Mouse (Mus musculus) mesoderm, embryonic 11.5 days (tissue): ENCODE data around the gene Nbea.
"Not testable (repeated sequence)": the region's sequence is repeated elsewhere in the genome, so short reads cannot be mapped to it uniquely, and the experiment has no call there.

ENCODE experiments used
- DNase-seq: peaks from one replicate; pipeline ENCODE4 v3.0.0-alpha.2; 2012; ENCODE audit warnings: low read depth, low spot score

Nbea gene

GRCm38 (mm10) chr3:55664713-55665112 is 518.8 kb downstream of the Nbea start:
- no peak for DNase-seq

- no peak for DNase-seq
These were observed 521.6 kb downstream of the Nbea start for GRCm38 (mm10) chr3:55661678-55662445.

- DNase-seq = no peak
These were observed 523.2 kb downstream of the Nbea start for GRCm38 (mm10) chr3:55660261-55660838.

GRCm38 (mm10) chr3:55659558-55660215 is 523.8 kb downstream of the Nbea start:
- DNase-seq = no peak

GRCm38 (mm10) chr3:55652321-55652720 is 531.2 kb downstream of the Nbea start:
- no peak for DNase-seq

GRCm38 (mm10) chr3:55651877-55652276 is 531.6 kb downstream of the Nbea start:
- no peak for DNase-seq

GRCm38 (mm10) chr3:55649541-55649940 is 534.0 kb downstream of the Nbea start:
- DNase-seq = no peak

GRCm38 (mm10) chr3:55648299-55648698 is 535.2 kb downstream of the Nbea start:
- DNase-seq = no peak

- DNase-seq = no peak
These were observed 536.3 kb downstream of the Nbea start for GRCm38 (mm10) chr3:55647176-55647575.

GRCm38 (mm10) chr3:55646437-55646836 is 537.1 kb downstream of the Nbea start:
- DNase-seq = no peak

- no peak for DNase-seq
These were observed 539.4 kb downstream of the Nbea start for GRCm38 (mm10) chr3:55644035-55644618.

- DNase-seq = no peak
These were observed 545.8 kb downstream of the Nbea start for GRCm38 (mm10) chr3:55637660-55638059.

- peak; percentile 37 for DNase-seq
These were observed 547.8 kb downstream of the Nbea start for GRCm38 (mm10) chr3:55635542-55636172.

GRCm38 (mm10) chr3:55627054-55627453 is 556.4 kb downstream of the Nbea start:
- DNase-seq = no peak

GRCm38 (mm10) chr3:55621958-55622357 is 561.5 kb downstream of the Nbea start:
- not testable (repeated sequence) for DNase-seq

- DNase-seq = no peak
These were observed 565.1 kb downstream of the Nbea start for GRCm38 (mm10) chr3:55618396-55618795.

GRCm38 (mm10) chr3:55612459-55613115 is 570.9 kb downstream of the Nbea start:
- DNase-seq = no peak

GRCm38 (mm10) chr3:55612023-55612422 is 571.5 kb downstream of the Nbea start:
- DNase-seq = no peak

- DNase-seq = no peak
These were observed 573.3 kb downstream of the Nbea start for GRCm38 (mm10) chr3:55610191-55610590.

- no peak for DNase-seq
These were observed 583.2 kb downstream of the Nbea start for GRCm38 (mm10) chr3:55600286-55600685.

GRCm38 (mm10) chr3:55599366-55600085 is 584.0 kb downstream of the Nbea start:
- peak; percentile 30 for DNase-seq
